Comparison of ENCODE assay signal across 19 mouse cellular contexts in genomic region chr8:63258812-63259385, GRCm38 (mm10).
DNase-seq lines count a peak whose midpoint lies in the region; ATAC-seq and TF ChIP-seq lines count a peak whose summit lies in the region.
"Had no signal": no experiment of that assay in that cellular context is flagged by ENCODE, and none has a peak within 500 bp of the region (broad histone marks: within the 10 kb centered on the region; RNA-seq: fewer than 3 reads in every experiment).

No protein-coding gene starts in this region.

- H3K4me1 ChIP-seq in heart, embryonic 16.5 days (ENCODE audit: control insufficient read depth, insufficient read depth, low read length) = peaks cover 3% of the 10 kb centered on the region
- no peaks in the 10 kb centered on the region; the same call in 1 of the 2 replicates for H3K4me1 ChIP-seq in heart, adult 2 months (ENCODE audit: control insufficient read depth, insufficient read depth, low read length)
- no peaks in the 10 kb centered on the region for H3K4me1 ChIP-seq in brown adipose tissue, adult 24 weeks (ENCODE audit: control insufficient read depth, insufficient read depth, insufficient read length, low read length)
- H3K4me1 ChIP-seq: embryonic facial prominence, embryonic 10.5 days; forebrain, embryonic 10.5 days; forebrain, embryonic 15.5 days; hindbrain, embryonic 10.5 days; intestine, embryonic 15.5 days; kidney, embryonic 15.5 days had no signal

- H3K9me3 ChIP-seq in heart, embryonic 16.5 days (replicated peaks; ENCODE audit: control insufficient read depth, low read length) = 0 out of 2 replicates have a peak, but pooled peaks cover 5% of the 10 kb centered on the region
- H3K9me3 ChIP-seq: embryonic facial prominence, embryonic 10.5 days; forebrain, embryonic 10.5 days; forebrain, embryonic 15.5 days; hindbrain, embryonic 10.5 days; intestine, embryonic 15.5 days; kidney, embryonic 15.5 days had no signal

- H3K36me3 ChIP-seq in heart, embryonic 16.5 days (ENCODE audit: control insufficient read depth, insufficient read depth) = no peaks in the 10 kb centered on the region
- H3K36me3 ChIP-seq in heart, adult 2 months (ENCODE audit: control insufficient read depth, insufficient read depth, low read length) = no peaks in the 10 kb centered on the region
- H3K36me3 ChIP-seq: embryonic facial prominence, embryonic 10.5 days; forebrain, embryonic 10.5 days; forebrain, embryonic 15.5 days; hindbrain, embryonic 10.5 days; intestine, embryonic 15.5 days; kidney, embryonic 15.5 days had no signal

- no peak overlapping the region for H3K4me3 ChIP-seq in heart, embryonic 16.5 days (ENCODE audit: low read length)
- H3K4me3 ChIP-seq in heart, adult 2 months = no peak overlapping the region
- H3K4me3 ChIP-seq in brown adipose tissue, adult 24 weeks (ENCODE audit: insufficient read depth, low read depth, low read length) = no peak overlapping the region
- H3K4me3 ChIP-seq: embryonic facial prominence, embryonic 10.5 days; forebrain, embryonic 10.5 days; forebrain, embryonic 15.5 days; hindbrain, embryonic 10.5 days; intestine, embryonic 15.5 days; kidney, embryonic 15.5 days had no signal

- peak; percentile 57; the same call in 1 of the 2 replicates for ATAC-seq in heart, embryonic 16.5 days (replicated peaks; ENCODE audit: extremely low read depth, insufficient read depth, low FRiP score)
- ATAC-seq in megakaryocyte-erythroid progenitor cell, adult 5-6 weeks (replicated peaks; ENCODE audit: low FRiP score, low TSS enrichment, poor library complexity, severe bottlenecking) = no peak
- ATAC-seq: forebrain, embryonic 15.5 days; intestine, embryonic 15.5 days had no signal

- no peaks in the 10 kb centered on the region for H3K79me2 ChIP-seq in heart, adult 2 months (replicated peaks; ENCODE audit: control insufficient read depth, insufficient read depth, low read length)

- no peaks in the 10 kb centered on the region for H3K27me3 ChIP-seq in heart, embryonic 16.5 days (ENCODE audit: control insufficient read depth, insufficient read depth, low read length)
- no peaks in the 10 kb centered on the region for H3K27me3 ChIP-seq in heart, adult 2 months (ENCODE audit: control insufficient read depth, insufficient read depth, low read length)
- H3K27me3 ChIP-seq: forebrain, embryonic 15.5 days; intestine, embryonic 15.5 days; kidney, embryonic 15.5 days had no signal

- H3K27ac ChIP-seq in heart, embryonic 16.5 days (ENCODE audit: low read length) = peak overlapping the region; percentile 53; the same call in 1 of the 2 replicates
- no peak overlapping the region for H3K27ac ChIP-seq in heart, adult 2 months
- H3K27ac ChIP-seq in brown adipose tissue, adult 24 weeks (replicated peaks; ENCODE audit: low read depth, low read length) = peak overlapping the region; percentile 65
- H3K27ac ChIP-seq: embryonic facial prominence, embryonic 10.5 days; forebrain, embryonic 10.5 days; forebrain, embryonic 15.5 days; hindbrain, embryonic 10.5 days; hindbrain, embryonic 14.5 days; intestine, embryonic 15.5 days; kidney, embryonic 15.5 days had no signal

- no peak overlapping the region for H3K9ac ChIP-seq in heart, embryonic 16.5 days (ENCODE audit: low read length)
- no peak overlapping the region for H3K9ac ChIP-seq in heart, adult 2 months (ENCODE audit: low read depth, low read length)
- H3K9ac ChIP-seq: forebrain, embryonic 15.5 days; hindbrain, embryonic 14.5 days; intestine, embryonic 15.5 days; kidney, embryonic 15.5 days had no signal

- no peak for TF ChIP-seq POLR2A in heart, adult 2 months (IDR thresholded peaks at IDR 0.05; ENCODE audit: insufficient read depth, low read depth, low read length)

- no peak for TF ChIP-seq EP300 in heart, adult 2 months (IDR thresholded peaks at IDR 0.05; ENCODE audit: insufficient read depth, low read depth, low read length)

- intact Hi-C loops in heart, adult 2 months (cut with DNase I) = no loop called here

- peak; percentile 79 for DNase-seq in heart, adult 11 months
- DNase-seq in heart, postnatal 4 days = no peak
- DNase-seq in heart, adult 2 months = no peak
- peak; percentile 4 for DNase-seq in Muller cell, postnatal 12 days (ENCODE audit: inconsistent ontology term)
- DNase-seq: cerebellum, adult 2 months; cerebellum, postnatal 10 days; gastrocnemius, postnatal 36 days; kidney, adult 2 months; kidney, postnatal 14 days had no signal

- TF ChIP-seq CTCF in heart, adult 2 months (IDR thresholded peaks at IDR 0.05) = no peak

- no peak overlapping the region for H3K4me2 ChIP-seq in heart, embryonic 16.5 days (ENCODE audit: low read depth, low read length)
- H3K4me2 ChIP-seq: forebrain, embryonic 15.5 days; hindbrain, embryonic 14.5 days; intestine, embryonic 15.5 days; kidney, embryonic 15.5 days had no signal

Comparison
In these comparisons a context has a peak if more than half of its experiments do, and no peak if none do; other contexts are left out.
1. DNase-seq: peak in heart, adult 11 months (single experiment) and Muller cell, postnatal 12 days (single experiment); none in heart, postnatal 4 days (single experiment) and heart, adult 2 months (0 of 2).